ENCODE assay signal across 7 mouse cellular contexts in genomic region chr15:101845971-101846403, GRCm38 (mm10). TPM values are rescaled to one million over a fixed set of nuclear protein-coding genes. Genes with fewer than 3 reads are reported as not detected.
DNase-seq lines count a peak whose midpoint lies in the region; ATAC-seq and TF ChIP-seq lines count a peak whose summit lies in the region.

No protein-coding gene starts in this region.

- no peak for TF ChIP-seq EP300 in ES-Bruce4 (IDR thresholded peaks at IDR 0.05; ENCODE audit: insufficient read depth, low read depth, low read length)

- intact Hi-C loops in left cerebral cortex, postnatal 25 days (cut with DNase I): no loop called here

- no peak overlapping the region for H3K27ac ChIP-seq in ES-Bruce4 (ENCODE audit: insufficient read depth, low read length)
- H3K27ac ChIP-seq in forebrain, embryonic 13.5 days: peak overlapping the region; percentile 78
- no peak overlapping the region for H3K27ac ChIP-seq in intestine, embryonic 14.5 days (ENCODE audit: low read depth)

- H3K4me3 ChIP-seq in ES-Bruce4 (ENCODE audit: low read depth, low read length): peak overlapping the region; percentile 59
- H3K4me3 ChIP-seq in forebrain, embryonic 13.5 days: peak overlapping the region; percentile 53
- H3K4me3 ChIP-seq in intestine, embryonic 14.5 days (ENCODE audit: low read depth, low read length): peak overlapping the region; percentile 39

- no peaks in the 10 kb centered on the region for H3K36me3 ChIP-seq in ES-Bruce4 (ENCODE audit: control insufficient read depth, insufficient read depth, low read length, poor library complexity, severe bottlenecking)
- H3K36me3 ChIP-seq in forebrain, embryonic 13.5 days (ENCODE audit: poor library complexity, severe bottlenecking): no peaks in the 10 kb centered on the region
- H3K36me3 ChIP-seq in intestine, embryonic 14.5 days (ENCODE audit: control insufficient read depth, insufficient read depth, low read length): no peaks in the 10 kb centered on the region

- H3K4me2 ChIP-seq in forebrain, embryonic 13.5 days: peak overlapping the region; percentile 69
- H3K4me2 ChIP-seq in intestine, embryonic 14.5 days (ENCODE audit: low read length): peak overlapping the region; percentile 81

- peaks cover 2% of the 10 kb centered on the region; the same call in 1 of the 2 replicates for H3K27me3 ChIP-seq in ES-Bruce4 (ENCODE audit: control insufficient read depth, insufficient read depth, low read length, poor library complexity, severe bottlenecking)
- 0 out of 2 replicates have a peak, but pooled peaks cover 2% of the 10 kb centered on the region for H3K27me3 ChIP-seq in forebrain, embryonic 13.5 days
- H3K27me3 ChIP-seq in intestine, embryonic 14.5 days (replicated peaks; ENCODE audit: control insufficient read depth, insufficient read depth, low read length): no peaks in the 10 kb centered on the region

- peak; percentile 88 for ATAC-seq in forebrain, embryonic 13.5 days
- ATAC-seq in intestine, embryonic 14.5 days (replicated peaks; ENCODE audit: low FRiP score, low TSS enrichment, low read depth): 0 out of 2 replicates have a peak, but pooled peaks have one; percentile 12
- 0 out of 2 replicates have a peak, but pooled peaks have one; percentile 10 for ATAC-seq in megakaryocyte, adult 5-6 weeks (ENCODE audit: poor library complexity, severe bottlenecking)

- 1% methylated on average over 36 of the region's 37 CpGs for WGBS in forebrain, embryonic 13.5 days
- WGBS in intestine, embryonic 14.5 days: under 1% methylated on average over 36 of the region's 37 CpGs

- TF ChIP-seq POLR2A in ES-Bruce4 (IDR thresholded peaks at IDR 0.05; ENCODE audit: insufficient read depth, low read length): no peak

- peak overlapping the region; percentile 88 for H3K9ac ChIP-seq in ES-Bruce4 (ENCODE audit: low read depth, poor library complexity, severe bottlenecking)
- peak overlapping the region; percentile 74 for H3K9ac ChIP-seq in forebrain, embryonic 13.5 days
- H3K9ac ChIP-seq in intestine, embryonic 14.5 days (ENCODE audit: low read length): peak overlapping the region; percentile 55

- no peaks in the 10 kb centered on the region for H3K4me1 ChIP-seq in ES-Bruce4 (ENCODE audit: control insufficient read depth, insufficient read depth, low read length)
- H3K4me1 ChIP-seq in forebrain, embryonic 13.5 days: peaks cover 16% of the 10 kb centered on the region; the same call in 1 of the 2 replicates
- 0 out of 2 replicates have a peak, but pooled peaks cover 6% of the 10 kb centered on the region for H3K4me1 ChIP-seq in intestine, embryonic 14.5 days (replicated peaks; ENCODE audit: control insufficient read depth, insufficient read depth, low read length)

- H3K9me3 ChIP-seq in ES-Bruce4 (replicated peaks; ENCODE audit: control insufficient read depth, insufficient read depth, low read length, poor library complexity, severe bottlenecking): no peaks in the 10 kb centered on the region
- no peaks in the 10 kb centered on the region for H3K9me3 ChIP-seq in forebrain, embryonic 13.5 days (replicated peaks)
- no peaks in the 10 kb centered on the region for H3K9me3 ChIP-seq in intestine, embryonic 14.5 days (ENCODE audit: control insufficient read depth, low read length)

- peak; percentile 60 for DNase-seq in adrenal gland, postnatal 25 days
- DNase-seq in intestine, embryonic 14.5 days (ENCODE audit: low spot score): peak; percentile 74
- peak; percentile 45 to 65 for DNase-seq in left cerebral cortex, postnatal 25 days (ENCODE audit: low spot score in 2 of 2)
- peak; percentile 59 for DNase-seq in right cerebral cortex, postnatal 14 days

- TF ChIP-seq CTCF in ES-Bruce4 (IDR thresholded peaks at IDR 0.05; ENCODE audit: low read depth, low read length): no peak

RNA-seq across cellular contexts. Expression of gene Krt1, which starts 4.6 kb away (rescaled TPM):
- polyA plus RNA-seq in ES-Bruce4 (2011; ENCODE audit: insufficient read depth, insufficient read length, low read depth, missing spikeins): not detected in 2 replicates
- 0.15 and 0.48 TPM in 2 replicates for total RNA-seq in adrenal gland, postnatal 25 days (2021)
- polyA plus RNA-seq in forebrain, embryonic 13.5 days (2015; fragmentation: Nextera tagmentation; extraction: Ambion mirVana): 3.5 and 3.9 TPM in 2 replicates
- polyA plus RNA-seq in intestine, embryonic 14.5 days (2014; fragmentation: Nextera tagmentation; extraction: Ambion mirVana): 0.91 and 1.1 TPM in 2 replicates
- total RNA-seq in left cerebral cortex, postnatal 25 days (2021): 1 to 10 TPM; 2.4 to 2.5 TPM
- not detected in 2 replicates for total RNA-seq in megakaryocyte, adult 5-6 weeks (2015)
- not detected in 2 replicates for total RNA-seq in megakaryocyte, adult 5-6 weeks (2017)

RNA-seq across cellular contexts. Expression of gene Krt77, which starts 23.5 kb away (rescaled TPM):
- not detected in 2 replicates for polyA plus RNA-seq in ES-Bruce4 (2011; ENCODE audit: insufficient read depth, insufficient read length, low read depth, missing spikeins)
- total RNA-seq in adrenal gland, postnatal 25 days (2021): not detected in 2 replicates
- polyA plus RNA-seq in forebrain, embryonic 13.5 days (2015; fragmentation: Nextera tagmentation; extraction: Ambion mirVana): 0.19 and 0.65 TPM in 2 replicates
- polyA plus RNA-seq in intestine, embryonic 14.5 days (2014; fragmentation: Nextera tagmentation; extraction: Ambion mirVana): not detected in 2 replicates
- 10 to 100 TPM; 10.1 to 12.6 TPM for total RNA-seq in left cerebral cortex, postnatal 25 days (2021)
- total RNA-seq in megakaryocyte, adult 5-6 weeks (2015): not detected in 2 replicates
- 0.11 TPM in 1 of 2 replicates, not detected in the other for total RNA-seq in megakaryocyte, adult 5-6 weeks (2017)

RNA-seq across cellular contexts. Expression of gene Krt2, which starts 28.0 kb away (rescaled TPM):
- polyA plus RNA-seq in ES-Bruce4 (2011; ENCODE audit: insufficient read depth, insufficient read length, low read depth, missing spikeins): not detected in 2 replicates
- not detected in 2 replicates for total RNA-seq in adrenal gland, postnatal 25 days (2021)
- polyA plus RNA-seq in forebrain, embryonic 13.5 days (2015; fragmentation: Nextera tagmentation; extraction: Ambion mirVana): not detected in 2 replicates
- not detected in 2 replicates for polyA plus RNA-seq in intestine, embryonic 14.5 days (2014; fragmentation: Nextera tagmentation; extraction: Ambion mirVana)
- under 1 TPM; 0.16 to 0.23 TPM for total RNA-seq in left cerebral cortex, postnatal 25 days (2021)
- total RNA-seq in megakaryocyte, adult 5-6 weeks (2015): not detected in 2 replicates
- not detected in 2 replicates for total RNA-seq in megakaryocyte, adult 5-6 weeks (2017)

RNA-seq across cellular contexts. Expression of gene Krt73, which starts 43.8 kb away (rescaled TPM):
- not detected in 2 replicates for polyA plus RNA-seq in ES-Bruce4 (2011; ENCODE audit: insufficient read depth, insufficient read length, low read depth, missing spikeins)
- total RNA-seq in adrenal gland, postnatal 25 days (2021): not detected in 2 replicates
- polyA plus RNA-seq in forebrain, embryonic 13.5 days (2015; fragmentation: Nextera tagmentation; extraction: Ambion mirVana): 0.59 and 0.66 TPM in 2 replicates
- polyA plus RNA-seq in intestine, embryonic 14.5 days (2014; fragmentation: Nextera tagmentation; extraction: Ambion mirVana): not detected in 2 replicates
- 1 to 10 TPM; 1.3 to 2.0 TPM for total RNA-seq in left cerebral cortex, postnatal 25 days (2021)
- total RNA-seq in megakaryocyte, adult 5-6 weeks (2015): not detected in 2 replicates
- total RNA-seq in megakaryocyte, adult 5-6 weeks (2017): not detected in 2 replicates

RNA-seq across cellular contexts. Expression of gene Krt76, which starts 46.7 kb away (rescaled TPM):
- not detected in 2 replicates for polyA plus RNA-seq in ES-Bruce4 (2011; ENCODE audit: insufficient read depth, insufficient read length, low read depth, missing spikeins)
- total RNA-seq in adrenal gland, postnatal 25 days (2021): not detected in 2 replicates
- polyA plus RNA-seq in forebrain, embryonic 13.5 days (2015; fragmentation: Nextera tagmentation; extraction: Ambion mirVana): not detected in 2 replicates
- polyA plus RNA-seq in intestine, embryonic 14.5 days (2014; fragmentation: Nextera tagmentation; extraction: Ambion mirVana): not detected in 2 replicates
- total RNA-seq in left cerebral cortex, postnatal 25 days (2021): not detected
- total RNA-seq in megakaryocyte, adult 5-6 weeks (2015): not detected in 2 replicates
- not detected in 2 replicates for total RNA-seq in megakaryocyte, adult 5-6 weeks (2017)

Comparison
In these comparisons a context has a peak if more than half of its experiments do, and no peak if none do; other contexts are left out.
1. ATAC-seq: peak in every context shown above with its lines; median percentile 88 in forebrain, embryonic 13.5 days; 12 in intestine, embryonic 14.5 days; 10 in megakaryocyte, adult 5-6 weeks.
2. RNA of gene Krt77, which starts 23.5 kb away (total RNA-seq): 10.1 to 12.6 TPM in left cerebral cortex, postnatal 25 days; 0.11 TPM in megakaryocyte, adult 5-6 weeks and not detected in adrenal gland, postnatal 25 days; every median in the first group is over 10 times any median in the second.
3. Peak in every context shown above with its lines, with median percentiles within 50 percentile points of each other: H3K4me3 ChIP-seq, H3K9ac ChIP-seq and DNase-seq.